Mouse (Mus musculus) embryonic facial prominence, embryonic 10.5 days (tissue): ENCODE data around the gene Prmt1. TPM values are rescaled to one million over a fixed set of nuclear protein-coding genes. Genes with fewer than 3 reads are reported as not detected.
"Not testable (repeated sequence)": the region's sequence is repeated elsewhere in the genome, so short reads cannot be mapped to it uniquely, and the experiment has no call there.

Source experiments
- DNase-seq: peaks from one replicate; pipeline ENCODE4 v3.0.0-alpha.2; 2017; ENCODE audit warnings: low spot score
- H3K27ac ChIP-seq: fragments of 300-500 bp; sonication (generic); replicated peaks from 2 replicates; pipeline ENCODE4 v1.5.1; 2016; ENCODE audit warnings: mild to moderate bottlenecking
- H3K27me3 ChIP-seq: fragments of 300-500 bp; sonication (generic); replicated peaks from 2 replicates; pipeline ENCODE4 v1.6.1; 2016; ENCODE audit warnings: low read depth, mild to moderate bottlenecking; ENCODE audit not compliant: poor library complexity, severe bottlenecking
- H3K36me3 ChIP-seq: fragments of 300-500 bp; sonication (generic); replicated peaks from 2 replicates; pipeline ENCODE4 v1.6.1; 2016; ENCODE audit warnings: mild to moderate bottlenecking, moderate library complexity
- H3K4me1 ChIP-seq: fragments of 300-500 bp; sonication (generic); 2 replicates; pipeline ENCODE4 v1.6.1; 2016
- H3K4me3 ChIP-seq: fragments of 300-500 bp; sonication (generic); 2 replicates; pipeline ENCODE4 v1.5.1; 2016; ENCODE audit warnings: mild to moderate bottlenecking, moderate library complexity
- H3K9me3 ChIP-seq: fragments of 300-500 bp; sonication (generic); 2 replicates; pipeline ENCODE4 v1.6.1; 2016; ENCODE audit warnings: mild to moderate bottlenecking
- WGBS: fragments of 180-500 bp; shearing (Covaris S2); methylation state at CpG from one replicate; pipeline ENCODE4 v1.1.7; 2016; 5-methylcytosine and 5-hydroxymethylcytosine counted together
- polyA plus RNA-seq: library from polyadenylated mRNA; unstranded; fragments of >200 nt; fragmentation: Nextera tagmentation; extraction: Ambion mirVana; gene quantifications from 2 replicates; pipeline ENCODE4 v1.2.1, GENCODE M21; 2016

Prmt1 gene
- 968 and 991 TPM in 2 replicates for polyA plus RNA-seq

DNA sequence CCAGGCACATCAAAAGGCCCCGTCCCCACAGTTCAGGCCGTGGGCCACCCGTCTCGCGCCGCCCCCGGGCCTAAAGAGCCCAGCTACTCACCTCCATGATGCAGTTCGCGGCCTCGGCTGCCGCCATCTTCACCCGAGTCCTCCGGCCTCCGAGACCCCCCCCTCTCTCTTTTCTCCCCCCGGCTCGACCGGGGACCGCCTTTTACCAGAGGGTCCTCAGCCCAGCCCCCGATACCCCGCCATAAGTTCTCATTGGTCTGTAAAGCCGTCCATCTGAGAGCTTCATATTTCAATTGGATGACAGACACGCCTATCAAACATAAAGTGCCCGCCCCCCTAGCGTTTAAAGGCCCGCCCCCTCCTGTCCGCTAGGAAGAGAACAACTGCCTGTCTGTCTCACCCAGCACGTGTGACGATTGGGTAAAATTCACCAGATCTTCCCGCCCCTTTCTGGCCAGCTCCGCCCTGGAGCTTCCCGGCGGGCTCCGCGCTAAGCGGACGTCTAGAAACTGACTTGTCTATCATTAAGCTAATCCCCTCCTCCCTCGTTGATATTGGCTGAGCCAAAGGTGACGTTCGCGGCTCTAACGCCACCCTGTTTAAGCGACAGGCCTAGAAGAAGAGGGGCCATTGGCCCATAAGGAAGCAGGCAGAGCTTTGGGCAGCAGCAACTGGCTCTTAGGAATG is at the start of gene Prmt1:
Prmt1 (minus strand) TSS at position 377 of the 687 bp plus-strand sequence.
- Histone ChIP-seq H3K4me1 (peaks cover 39% of the 10 kb centered on the region), H3K4me3 (peak within 1 kb of the TSS; percentile 75), H3K27me3 (no peaks in the 10 kb centered on the region), H3K36me3 (peaks cover 68% of the 10 kb centered on the region), H3K27ac (peak within 1 kb of the TSS; percentile 99), H3K9me3 (no peaks in the 10 kb centered on the region)
- DNase-seq = peak; percentile 97
- under 1% methylated on average over 42 of the region's 42 CpGs for WGBS

DNA sequence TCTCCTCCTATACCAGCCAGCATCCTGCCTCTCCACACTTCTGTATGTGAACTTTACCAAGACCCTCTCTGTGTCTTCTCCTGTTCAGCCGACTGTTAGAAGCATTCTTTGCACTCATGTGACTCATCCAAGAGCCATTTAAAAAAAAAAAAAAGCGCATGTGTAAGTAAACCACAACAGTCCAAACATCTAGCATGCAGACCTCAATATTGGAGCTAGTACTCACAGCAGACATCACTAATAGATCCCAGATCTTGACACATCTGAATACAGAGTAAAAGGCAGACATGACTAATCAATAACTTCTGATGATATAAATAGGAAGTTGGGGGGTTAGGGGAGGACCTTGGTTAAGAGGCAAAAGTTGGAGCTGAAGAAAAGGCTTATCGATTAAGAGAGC is 49.3 kb upstream of the Prmt1 start:
- Histone ChIP-seq H3K4me1 (no peaks in the 10 kb centered on the region), H3K27ac (no peak overlapping the region), H3K9me3 (no peaks in the 10 kb centered on the region), H3K27me3 (no peaks in the 10 kb centered on the region), H3K4me3 (no peak overlapping the region), H3K36me3 (peaks cover 100% of the 10 kb centered on the region)
- 87% methylated on average over 3 of the region's 3 CpGs for WGBS
- DNase-seq = no peak

DNA sequence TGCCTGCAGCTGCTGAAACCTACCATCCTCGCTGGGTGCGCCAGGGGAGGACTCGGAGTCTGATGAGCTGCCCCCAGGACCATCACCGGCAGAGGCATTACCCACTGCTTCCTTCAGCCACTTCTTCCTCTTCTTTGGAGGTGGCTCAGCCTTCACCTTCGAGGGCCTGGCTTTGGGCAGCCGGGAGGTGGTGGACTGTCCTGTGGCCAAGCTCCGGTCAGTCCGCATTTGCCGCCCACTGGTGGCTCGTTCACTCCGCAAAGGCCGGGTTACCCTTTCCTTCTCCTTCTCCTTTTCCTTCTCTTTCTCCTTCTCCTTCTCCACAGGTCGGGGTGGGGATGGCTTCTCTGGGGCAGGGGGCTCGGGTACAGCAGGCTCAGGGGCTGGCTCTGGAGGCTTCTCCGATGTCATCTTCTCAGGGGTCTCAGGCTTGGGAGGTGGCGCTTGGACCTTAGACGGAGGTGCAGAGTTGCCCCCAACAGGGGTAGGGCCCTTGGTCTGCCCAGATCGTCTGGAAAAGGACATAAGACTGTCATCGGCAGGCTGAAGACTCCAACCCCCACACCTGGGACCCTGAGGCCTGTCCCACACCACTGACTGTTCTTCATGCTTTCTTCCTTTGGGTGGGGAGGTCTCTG is 47.5 kb upstream of the Prmt1 start:
- H3K9me3 ChIP-seq = no peaks in the 10 kb centered on the region
- H3K4me1 ChIP-seq = no peaks in the 10 kb centered on the region
- H3K4me3 ChIP-seq = no peak overlapping the region
- WGBS = 95% methylated on average over 19 of the region's 19 CpGs
- DNase-seq = no peak
- H3K36me3 ChIP-seq = peaks cover 100% of the 10 kb centered on the region
- H3K27ac ChIP-seq = no peak overlapping the region
- no peaks in the 10 kb centered on the region for H3K27me3 ChIP-seq

DNA sequence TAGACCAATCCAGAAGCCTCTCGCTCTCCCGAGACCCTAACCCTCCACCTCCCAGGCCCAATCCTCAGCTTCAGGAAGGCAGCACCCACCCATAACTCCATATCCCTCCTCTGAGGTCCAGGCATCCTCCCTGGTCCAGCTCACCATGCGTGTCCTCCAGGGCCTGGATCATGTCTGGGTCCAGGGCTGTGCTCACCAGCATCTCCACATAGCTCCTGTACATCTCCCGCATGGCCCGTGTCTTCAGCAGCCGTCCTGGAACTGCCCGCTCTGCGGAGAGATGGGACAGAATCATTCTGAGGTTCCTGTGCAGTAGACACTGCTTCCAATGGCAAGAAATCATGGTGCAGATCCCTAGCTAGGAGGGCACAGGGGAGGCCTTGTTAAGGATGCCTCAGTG is 44.5 kb upstream of the Prmt1 start:
- Histone ChIP-seq H3K27ac (no peak overlapping the region), H3K4me3 (no peak overlapping the region), H3K9me3 (no peaks in the 10 kb centered on the region), H3K36me3 (peaks cover 98% of the 10 kb centered on the region), H3K27me3 (no peaks in the 10 kb centered on the region), H3K4me1 (peaks cover 11% of the 10 kb centered on the region)
- WGBS = 96% methylated on average over 8 of the region's 8 CpGs
- DNase-seq = no peak

DNA sequence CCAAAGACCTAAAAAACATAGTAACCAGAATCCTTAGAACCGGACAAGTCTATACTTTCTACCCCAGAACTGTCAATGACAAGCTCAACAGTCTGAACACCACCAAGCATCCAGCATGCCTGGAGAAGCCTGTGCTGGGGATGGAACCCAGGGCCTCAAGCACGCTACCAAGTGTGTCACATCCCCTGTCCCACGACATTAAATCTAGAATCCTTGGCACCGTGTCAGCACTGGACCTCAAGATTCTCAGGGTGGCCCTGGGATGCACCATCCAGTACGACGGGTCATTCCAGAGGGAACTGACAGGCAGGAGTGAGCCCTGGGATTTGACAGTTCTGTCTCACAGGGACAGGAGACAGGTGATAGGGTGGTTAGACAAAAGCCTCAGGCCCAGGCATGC is 43.6 kb upstream of the Prmt1 start:
- no peak for DNase-seq
- no peak overlapping the region for H3K27ac ChIP-seq
- no peaks in the 10 kb centered on the region for H3K27me3 ChIP-seq
- 95% methylated on average over 6 of the region's 6 CpGs for WGBS
- H3K4me1 ChIP-seq = peaks cover 15% of the 10 kb centered on the region
- peaks cover 89% of the 10 kb centered on the region for H3K36me3 ChIP-seq
- no peak overlapping the region for H3K4me3 ChIP-seq
- H3K9me3 ChIP-seq = no peaks in the 10 kb centered on the region

DNA sequence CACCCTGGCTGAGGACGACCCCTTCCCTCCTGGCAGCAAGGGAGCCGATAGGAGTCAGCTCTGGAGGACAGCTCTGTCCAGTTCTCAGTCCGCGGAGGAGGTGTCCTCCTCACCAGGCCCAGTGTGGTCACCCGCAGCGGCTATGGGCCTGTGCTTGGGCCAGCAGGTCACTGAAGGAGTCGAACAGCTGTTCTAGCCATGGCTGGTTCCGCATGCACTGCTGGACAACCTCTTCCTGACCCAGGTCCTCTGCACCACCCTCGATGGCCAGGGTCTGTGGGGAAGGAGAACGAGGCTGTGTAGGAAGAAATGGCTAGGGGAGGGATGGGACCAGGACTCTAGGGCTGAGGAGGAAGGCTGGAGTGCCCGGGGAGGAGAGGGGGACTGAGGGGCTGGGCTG is 42.0 kb upstream of the Prmt1 start:
- no peaks in the 10 kb centered on the region for H3K9me3 ChIP-seq
- DNase-seq = no peak
- peaks cover 73% of the 10 kb centered on the region for H3K36me3 ChIP-seq
- H3K27ac ChIP-seq = no peak overlapping the region
- H3K4me3 ChIP-seq = no peak overlapping the region
- WGBS = 95% methylated on average over 11 of the region's 11 CpGs
- H3K27me3 ChIP-seq = no peaks in the 10 kb centered on the region
- peaks cover 15% of the 10 kb centered on the region for H3K4me1 ChIP-seq

DNA sequence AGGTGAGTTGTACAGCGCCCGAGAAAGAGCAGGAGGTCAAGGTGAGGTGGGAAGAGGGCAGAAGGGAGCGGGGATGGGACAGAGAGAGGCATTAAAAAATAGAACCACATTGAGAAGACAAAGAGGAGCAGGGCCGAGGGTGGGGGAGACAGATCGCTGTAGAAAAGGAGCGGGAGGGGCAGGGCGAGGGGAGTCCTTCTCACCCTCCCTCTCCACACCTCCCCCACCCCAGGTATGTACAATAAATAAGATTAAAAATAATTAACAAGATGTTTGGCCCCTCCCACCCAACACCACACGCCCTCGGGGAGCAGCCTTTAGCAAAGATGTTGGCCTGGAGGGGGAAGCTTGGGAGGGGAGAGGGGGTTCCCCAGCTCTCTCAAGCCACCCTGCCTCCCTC is 41.4 kb upstream of the Prmt1 start:
- Histone ChIP-seq H3K4me1 (peaks cover 15% of the 10 kb centered on the region), H3K4me3 (no peak overlapping the region), H3K9me3 (no peaks in the 10 kb centered on the region), H3K27me3 (no peaks in the 10 kb centered on the region), H3K27ac (no peak overlapping the region), H3K36me3 (peaks cover 67% of the 10 kb centered on the region)
- 93% methylated on average over 9 of the region's 9 CpGs for WGBS
- no peak for DNase-seq

DNA sequence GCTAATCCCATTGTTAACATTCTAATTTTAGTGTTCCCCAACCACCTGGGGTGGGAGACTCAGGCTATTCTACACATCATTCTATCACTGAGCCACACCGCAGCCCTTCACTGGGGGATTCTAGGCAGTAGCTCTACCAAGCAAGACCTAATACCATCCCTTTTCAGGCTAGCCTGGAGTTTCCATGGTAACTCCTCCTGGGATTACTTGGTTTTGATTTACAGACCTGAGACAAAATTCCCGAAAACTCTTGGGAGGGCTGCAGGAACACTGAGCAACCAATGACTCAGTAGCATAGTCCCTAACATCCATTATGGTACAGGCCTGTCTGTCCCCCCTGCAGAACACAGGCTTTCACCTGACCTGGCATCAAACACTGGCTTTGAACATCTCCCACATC is 39.9 kb upstream of the Prmt1 start:
- no peak for DNase-seq

DNA sequence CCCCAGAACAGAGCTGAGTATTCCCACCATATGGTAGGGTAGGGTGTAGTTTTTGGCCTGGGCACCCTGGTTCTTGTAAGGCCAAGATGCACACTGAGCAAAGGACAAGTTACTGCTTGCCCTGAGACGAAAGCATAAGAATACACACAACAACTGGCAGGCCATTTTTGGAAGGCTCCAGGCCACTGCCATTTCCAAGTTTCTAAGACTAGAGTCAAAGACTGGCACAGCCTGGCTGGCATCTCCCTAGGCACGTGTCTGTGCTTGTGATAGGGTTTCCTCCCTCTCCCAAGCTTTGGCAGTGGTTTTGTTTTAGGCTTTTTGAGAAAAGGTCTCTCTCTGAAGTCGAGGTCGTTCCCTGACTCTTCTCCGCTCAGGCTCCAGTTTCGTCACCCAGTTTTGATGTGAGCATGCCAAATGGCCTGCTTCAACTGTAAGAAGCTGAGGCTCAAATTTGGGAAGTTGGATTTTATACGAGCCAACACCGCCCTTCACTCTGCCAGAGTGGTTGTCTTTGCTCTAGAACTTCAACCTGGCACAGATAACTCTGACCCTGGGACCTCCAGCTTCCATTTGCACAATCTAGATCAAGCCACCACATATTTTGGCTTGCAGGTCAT is 39.3 kb upstream of the Prmt1 start:
- Histone ChIP-seq H3K27ac (0 out of 2 replicates have a peak overlapping the region, but pooled peaks have one; percentile 24), H3K4me3 (peak overlapping the region; percentile 8; the same call in 1 of the 2 replicates)
- 80% methylated on average over 8 of the region's 8 CpGs for WGBS

More for the DNA sequence above, 39.9 kb upstream of the Prmt1 start:
- Histone ChIP-seq H3K27me3 (no peaks in the 10 kb centered on the region), H3K9me3 (no peaks in the 10 kb centered on the region), H3K36me3 (peaks cover 52% of the 10 kb centered on the region), H3K4me3 (no peak overlapping the region), H3K4me1 (peaks cover 16% of the 10 kb centered on the region), H3K27ac (no peak overlapping the region)
- WGBS = 66% methylated on average over 2 of the region's 2 CpGs

DNA sequence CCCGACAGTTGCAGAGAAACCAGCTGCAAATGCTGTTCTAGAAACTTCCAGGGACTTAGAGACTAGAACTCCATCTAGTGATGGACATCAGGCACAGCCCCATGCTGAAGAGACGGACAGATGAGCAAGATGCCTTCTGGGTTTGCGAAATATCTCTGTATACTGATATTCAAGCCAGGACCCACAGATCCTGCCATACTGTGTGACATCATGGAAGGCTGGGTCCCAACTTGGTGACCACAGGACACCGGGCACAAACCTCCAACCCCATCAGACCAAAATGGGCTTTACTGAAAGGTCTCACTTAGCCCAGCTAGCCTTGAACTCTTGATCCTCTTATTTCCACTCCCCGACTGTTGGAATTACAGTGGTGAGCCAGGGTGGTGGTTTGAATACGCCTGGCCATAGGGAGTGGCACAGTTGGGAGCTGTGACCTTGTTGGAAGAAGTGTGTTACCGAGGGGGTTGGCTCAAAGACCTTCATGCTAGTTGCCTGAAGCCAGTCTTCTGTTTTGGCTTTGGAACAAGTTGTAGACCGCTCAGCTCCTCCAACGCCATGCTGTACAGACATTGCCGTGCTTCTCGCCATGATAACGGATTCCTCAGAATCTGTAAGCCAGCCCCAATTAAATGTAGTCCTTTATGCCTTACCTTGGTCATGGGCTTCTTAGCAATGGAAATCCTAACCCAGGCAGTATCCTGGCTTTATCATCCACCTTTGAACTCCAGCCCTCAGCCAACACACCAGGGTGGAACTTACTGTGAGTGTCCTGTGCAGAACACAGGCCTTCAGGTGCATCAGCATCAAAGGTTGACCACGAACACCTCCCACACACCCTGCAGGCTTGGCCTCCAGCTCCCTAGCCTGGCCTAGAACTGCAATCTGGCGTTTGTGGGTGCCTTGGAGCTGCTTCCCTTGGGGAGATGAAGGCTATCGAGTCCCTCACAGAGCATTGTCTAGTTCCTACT is 38.2 kb upstream of the Prmt1 start:
- peaks cover 35% of the 10 kb centered on the region for H3K36me3 ChIP-seq
- 88% methylated on average over 15 of the region's 15 CpGs for WGBS
- H3K4me3 ChIP-seq = no peak overlapping the region
- no peak for DNase-seq
- H3K27me3 ChIP-seq = peaks cover 7% of the 10 kb centered on the region; the same call in 1 of the 2 replicates
- H3K4me1 ChIP-seq = peaks cover 26% of the 10 kb centered on the region
- H3K27ac ChIP-seq = no peak overlapping the region
- H3K9me3 ChIP-seq = no peaks in the 10 kb centered on the region

More for the DNA sequence above, 39.3 kb upstream of the Prmt1 start:
- DNase-seq = no peak
- Histone ChIP-seq H3K36me3 (peaks cover 46% of the 10 kb centered on the region), H3K9me3 (no peaks in the 10 kb centered on the region), H3K27me3 (0 out of 2 replicates have a peak, but pooled peaks cover 2% of the 10 kb centered on the region), H3K4me1 (peaks cover 20% of the 10 kb centered on the region)

DNA sequence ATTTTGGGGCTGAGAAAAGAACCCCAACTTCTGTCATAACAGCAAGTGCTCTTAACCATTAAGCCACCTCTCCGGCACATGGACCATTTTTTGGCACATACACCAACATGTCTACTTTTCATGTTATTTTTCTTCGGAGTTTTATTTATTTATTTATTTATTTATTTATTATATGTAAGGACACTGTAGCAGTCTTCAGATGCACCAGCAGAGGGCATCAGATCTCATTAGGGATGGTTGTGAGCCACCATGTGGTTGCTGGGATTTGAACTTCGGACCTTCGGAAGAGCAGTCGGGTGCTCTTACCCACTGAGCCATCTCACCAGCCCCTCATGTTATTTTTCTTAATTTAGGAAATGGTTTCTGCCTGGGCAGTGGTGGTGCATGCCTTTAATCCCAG is 37.3 kb upstream of the Prmt1 start:
- H3K36me3 ChIP-seq = peaks cover 26% of the 10 kb centered on the region
- not testable (repeated sequence) for H3K9me3 ChIP-seq, H3K27ac ChIP-seq, H3K4me3 ChIP-seq, DNase-seq
- H3K27me3 ChIP-seq = peaks cover 14% of the 10 kb centered on the region; the same call in 1 of the 2 replicates
- WGBS = 82% methylated on average over 5 of the region's 5 CpGs
- H3K4me1 ChIP-seq = peaks cover 35% of the 10 kb centered on the region

DNA sequence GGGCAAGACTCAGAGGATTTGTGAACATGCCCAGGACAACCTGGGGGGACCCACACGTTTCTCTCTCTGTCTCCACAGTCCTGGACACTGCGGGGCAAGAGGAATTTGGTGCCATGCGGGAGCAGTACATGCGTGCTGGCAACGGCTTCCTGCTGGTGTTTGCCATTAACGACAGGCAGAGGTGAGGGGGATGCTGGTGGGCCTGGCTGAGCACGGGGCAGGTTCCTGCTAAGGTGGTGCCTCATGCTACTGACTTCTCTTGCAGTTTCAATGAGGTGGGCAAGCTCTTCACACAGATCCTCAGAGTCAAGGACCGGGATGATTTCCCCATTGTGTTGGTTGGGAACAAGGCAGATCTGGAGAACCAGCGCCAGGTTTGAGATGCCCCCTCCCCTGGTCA is 33.9 kb upstream of the Prmt1 start:
- WGBS = 78% methylated on average over 9 of the region's 9 CpGs
- DNase-seq = no peak
- H3K4me3 ChIP-seq = 0 out of 2 replicates have a peak overlapping the region, but pooled peaks have one; percentile 5
- H3K27me3 ChIP-seq = peaks cover 18% of the 10 kb centered on the region; the same call in 1 of the 2 replicates
- H3K27ac ChIP-seq = no peak overlapping the region
- peaks cover 40% of the 10 kb centered on the region for H3K4me1 ChIP-seq
- no peaks in the 10 kb centered on the region for H3K36me3 ChIP-seq
- no peaks in the 10 kb centered on the region for H3K9me3 ChIP-seq
